Mouse (Mus musculus) spleen, adult 2 months (tissue): Measurements from ENCODE around the gene Rab3il1.
A peak's percentile ranks its signal among the peaks of the same experiment; 100 is the strongest.

ENCODE experiments used
- CTCF ChIP-seq: fragments of 200-500 bp; IDR thresholded peaks from 2 replicates; pipeline ENCODE4 v1.5.1; 2011; ENCODE audit warnings: mild to moderate bottlenecking, inconsistent platforms; ENCODE audit not compliant: insufficient read depth, insufficient read length, insufficient replicate concordance; ENCODE audit errors: extremely low read depth
- POLR2A ChIP-seq: fragments of 200-500 bp; IDR thresholded peaks from 2 replicates; pipeline ENCODE4 v1.6.1; 2011; ENCODE audit warnings: low read depth, low read length, inconsistent platforms

- TF ChIP-seq CTCF (peak; percentile 69; the same call in 1 of the 2 replicates), POLR2A (no peak)
Observed at GRCm38 (mm10) chr19:9989171-9989883, 12.1 kb upstream of the Rab3il1 start.
